Mouse (Mus musculus) testis, postnatal 10 days (tissue): ENCODE measurements around the gene Atf6.

ENCODE experiments used
- DNase-seq: peaks from one replicate; pipeline ENCODE4 v3.0.0; 2021; ENCODE audit warnings: low spot score

Atf6 gene

DNA sequence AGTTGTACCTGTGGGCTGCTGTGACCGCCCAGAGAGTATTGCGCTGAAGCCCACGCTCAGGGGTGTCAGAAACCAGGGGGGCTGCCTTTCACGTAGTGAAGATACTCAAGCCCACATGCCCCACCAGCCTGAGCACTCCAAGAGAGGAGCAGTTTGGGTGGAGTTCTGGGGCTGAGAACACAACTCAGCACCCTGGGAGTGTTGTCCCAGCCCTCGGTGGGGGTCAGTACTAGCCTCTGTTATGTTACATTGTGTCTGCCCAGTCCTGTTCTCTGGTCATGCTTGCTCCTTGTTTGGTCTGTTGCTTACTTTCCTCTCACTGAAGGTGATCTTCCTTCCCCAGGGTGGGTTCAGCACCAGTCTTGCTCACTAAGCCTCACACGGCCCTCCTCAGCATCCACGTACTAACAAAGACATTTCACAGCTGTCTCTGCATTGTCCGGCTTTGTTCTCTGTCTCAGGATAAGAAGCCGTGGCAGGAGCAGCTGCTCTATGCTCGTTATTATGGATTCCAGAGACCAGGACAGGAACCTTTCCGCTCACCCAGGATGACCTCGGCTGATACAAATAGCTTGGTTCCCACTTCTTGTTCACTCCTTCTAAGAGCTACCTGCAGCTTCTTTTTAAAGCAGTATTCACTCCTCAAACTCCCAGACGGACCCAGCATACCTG lies 209.8 kb downstream of the Atf6 start:
- DNase-seq, result no peak

DNA sequence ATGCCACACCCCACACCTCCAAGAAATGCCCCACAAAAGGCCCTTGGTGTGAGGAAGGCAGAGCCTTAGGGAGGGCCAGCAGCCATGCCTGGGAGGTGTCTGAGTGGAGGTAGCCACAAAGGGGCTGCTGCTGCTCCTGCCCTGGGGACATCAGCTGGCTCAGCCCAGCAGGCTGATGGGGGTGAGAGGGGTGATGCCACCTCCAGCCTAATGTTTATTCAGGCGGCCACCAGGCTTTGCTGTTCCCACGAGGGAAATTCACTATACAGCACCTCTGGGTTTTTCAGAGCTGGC lies 210.4 kb downstream of the Atf6 start:
- DNase-seq, result no peak

DNA sequence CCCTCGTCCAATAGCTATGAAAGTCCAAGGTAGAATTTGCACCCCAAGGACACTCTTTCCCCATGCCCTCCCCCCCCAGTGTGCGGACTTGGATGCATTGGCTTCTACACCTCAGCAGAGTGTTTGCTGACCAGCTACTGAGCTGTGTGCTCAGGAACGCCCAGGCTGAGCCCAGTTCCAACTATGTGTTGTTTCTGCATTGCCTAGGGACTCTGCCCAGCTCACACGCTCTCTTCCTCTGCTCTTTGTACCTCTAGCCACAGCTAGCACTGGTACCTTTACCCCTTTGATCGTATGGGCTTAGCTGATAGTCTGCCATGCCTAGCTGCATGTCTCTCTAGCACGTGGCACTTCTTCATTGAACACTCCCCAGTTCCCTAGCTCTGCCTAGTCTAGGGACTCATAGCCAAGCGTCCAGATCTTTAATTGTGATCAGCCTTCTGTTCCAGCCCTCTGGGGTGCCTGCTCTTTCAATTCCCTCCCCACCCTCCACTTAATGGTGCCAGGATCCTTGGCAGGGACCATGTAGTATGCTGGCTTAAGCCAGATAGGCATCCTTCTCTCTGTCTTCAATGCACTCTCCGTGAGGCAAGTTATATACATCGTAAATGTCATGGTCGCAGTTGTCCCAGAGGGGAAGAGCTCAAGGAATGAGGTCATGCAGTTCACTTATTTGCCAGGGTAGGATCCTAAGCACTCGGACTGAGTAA lies 210.9 kb downstream of the Atf6 start:
- DNase-seq, result no peak

DNA sequence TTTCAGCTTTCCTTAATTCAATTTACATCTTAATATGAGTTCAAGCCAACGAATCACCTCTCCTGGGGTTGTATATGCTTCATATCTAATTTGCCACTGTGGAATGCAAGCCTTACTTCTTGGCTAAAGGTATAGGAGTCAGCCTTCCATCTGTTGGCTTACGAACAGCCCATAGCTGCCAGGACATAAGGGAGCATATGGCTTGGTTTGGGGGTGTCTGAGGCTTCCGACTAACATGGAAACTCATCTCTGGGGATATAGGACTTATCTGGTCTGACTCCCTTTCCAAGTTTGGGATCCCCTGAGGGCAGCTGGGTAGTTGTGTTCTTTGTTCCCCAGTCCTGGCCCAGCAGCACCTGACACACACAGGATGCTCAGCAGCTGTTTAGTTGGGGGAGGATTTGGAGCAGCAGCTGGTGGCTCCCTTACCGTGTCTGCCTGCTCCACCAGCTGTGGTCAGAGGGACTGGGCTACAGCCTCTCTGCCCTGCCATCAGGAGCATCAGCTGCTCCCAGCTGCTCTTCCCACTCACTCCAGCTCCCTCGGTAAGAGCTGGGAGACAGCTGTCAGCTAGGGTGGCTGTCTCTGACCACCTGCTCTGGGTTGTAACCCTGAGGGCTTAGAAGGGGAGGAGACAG lies 212.2 kb downstream of the Atf6 start:
- DNase-seq, result peak; percentile 52
